Mouse (Mus musculus) midbrain, embryonic 11.5 days (tissue): ENCODE measurements around the gene Lhx1. TPM values are rescaled to one million over a fixed set of nuclear protein-coding genes. Genes with fewer than 3 reads are reported as not detected.

Source experiments
- ATAC-seq: fragments of 200-750 bp; cut with Nextera tagmentation; 2 replicates; pipeline ENCODE4 v1.8.0; 2017; ENCODE audit warnings: moderate TSS enrichment, moderate library complexity; ENCODE audit not compliant: low FRiP score
- DNase-seq: peaks from one replicate; pipeline ENCODE4 v3.0.0; 2015; ENCODE audit warnings: low spot score; ENCODE audit errors: missing footprints
- H3K27ac ChIP-seq: fragments of 300-500 bp; sonication (generic); 2 replicates; pipeline ENCODE4 v1.5.1; 2014; ENCODE audit warnings: low read depth, low read length
- H3K27me3 ChIP-seq: fragments of 300-500 bp; sonication (generic); 2 replicates; pipeline ENCODE4 v1.6.1; 2014; ENCODE audit warnings: mild to moderate bottlenecking, low read length, moderate library complexity, mixed read lengths; ENCODE audit not compliant: control insufficient read depth, insufficient read depth
- H3K36me3 ChIP-seq: fragments of 300-500 bp; sonication (generic); 2 replicates; pipeline ENCODE4 v1.6.1; 2014; ENCODE audit warnings: mild to moderate bottlenecking, low read length, moderate library complexity, mixed read lengths; ENCODE audit not compliant: control insufficient read depth, insufficient read depth
- H3K4me1 ChIP-seq: fragments of 300-500 bp; sonication (generic); 2 replicates; pipeline ENCODE4 v1.6.1; 2014; ENCODE audit warnings: low read length; ENCODE audit not compliant: control insufficient read depth, insufficient read depth
- H3K4me2 ChIP-seq: fragments of 300-500 bp; sonication (generic); 2 replicates; pipeline ENCODE4 v1.6.1; 2014; ENCODE audit warnings: mild to moderate bottlenecking, moderate library complexity
- H3K4me3 ChIP-seq: fragments of 300-500 bp; sonication (generic); 2 replicates; pipeline ENCODE4 v1.5.1; 2014; ENCODE audit warnings: low read depth, low read length
- H3K9ac ChIP-seq: fragments of 300-500 bp; sonication (generic); 2 replicates; pipeline ENCODE4 v1.6.1; 2014; ENCODE audit warnings: low read length
- H3K9me3 ChIP-seq: fragments of 300-500 bp; sonication (generic); 2 replicates; pipeline ENCODE4 v1.6.1; 2016; ENCODE audit warnings: low read length; ENCODE audit not compliant: control insufficient read depth
- WGBS: fragments of 180-500 bp; shearing (Covaris S2); extraction: QIAGEN DNeasy Blood & Tissue Kit; methylation state at CpG from one replicate; pipeline ENCODE4 v1.1.7; 2014; 5-methylcytosine and 5-hydroxymethylcytosine counted together
- polyA plus RNA-seq: library from polyadenylated mRNA; unstranded; fragments of >200 nt; fragmentation: Nextera tagmentation; extraction: Ambion mirVana; gene quantifications from 2 replicates; pipeline ENCODE4 v1.2.1, GENCODE M21; 2014

Gene Lhx1
- polyA plus RNA-seq, 1 experiment from 2014 or later: 32.8 TPM

- Histone ChIP-seq H3K9me3 (no peaks in the 10 kb centered on the region), H3K9ac (no peak overlapping the region), H3K4me1 (peaks cover 8% of the 10 kb centered on the region), H3K36me3 (no peaks in the 10 kb centered on the region), H3K4me2 (no peak overlapping the region), H3K27me3 (no peaks in the 10 kb centered on the region), H3K27ac (no peak overlapping the region), H3K4me3 (no peak overlapping the region)
- ATAC-seq (no peak), DNase-seq (no peak)
- 79% methylated on average over 3 of the region's 3 CpGs for WGBS
These were observed 44.9 kb downstream of the Lhx1 start for GRCm38 (mm10) chr11:84480451-84480850.

- peaks cover 5% of the 10 kb centered on the region for H3K4me1 ChIP-seq
- no peak for ATAC-seq
- H3K9ac ChIP-seq: no peak overlapping the region
- H3K9me3 ChIP-seq: no peaks in the 10 kb centered on the region
- no peak overlapping the region for H3K4me3 ChIP-seq
- no peak overlapping the region for H3K27ac ChIP-seq
- H3K27me3 ChIP-seq: no peaks in the 10 kb centered on the region
- 87% methylated on average over 2 of the region's 2 CpGs for WGBS
- DNase-seq: no peak
- no peaks in the 10 kb centered on the region for H3K36me3 ChIP-seq
- no peak overlapping the region for H3K4me2 ChIP-seq
These were observed 48.7 kb downstream of the Lhx1 start for GRCm38 (mm10) chr11:84476641-84477040.

- Histone ChIP-seq H3K4me2 (no peak overlapping the region), H3K36me3 (no peaks in the 10 kb centered on the region), H3K27ac (no peak overlapping the region), H3K9me3 (no peaks in the 10 kb centered on the region), H3K4me1 (no peaks in the 10 kb centered on the region), H3K27me3 (no peaks in the 10 kb centered on the region), H3K9ac (no peak overlapping the region), H3K4me3 (no peak overlapping the region)
- DNase-seq (no peak), ATAC-seq (no peak)
- WGBS: 91% methylated on average over 4 of the region's 4 CpGs
These were observed 49.3 kb downstream of the Lhx1 start for GRCm38 (mm10) chr11:84475991-84476390.

- H3K27ac ChIP-seq: no peak overlapping the region
- H3K9me3 ChIP-seq: no peaks in the 10 kb centered on the region
- ATAC-seq: no peak
- H3K4me2 ChIP-seq: no peak overlapping the region
- no peaks in the 10 kb centered on the region for H3K4me1 ChIP-seq
- no peak overlapping the region for H3K9ac ChIP-seq
- peaks cover 3% of the 10 kb centered on the region; the same call in 1 of the 2 replicates for H3K36me3 ChIP-seq
- H3K4me3 ChIP-seq: no peak overlapping the region
- 91% methylated on average over 4 of the region's 4 CpGs for WGBS
- H3K27me3 ChIP-seq: no peaks in the 10 kb centered on the region
- no peak for DNase-seq
These were observed 52.2 kb downstream of the Lhx1 start for GRCm38 (mm10) chr11:84473093-84473667.

Other genes starting within 250 kb of the Lhx1 start
- gene Aatf, start 12.0 kb downstream of the Lhx1 start, polyA plus RNA-seq: 54.8 and 63.8 TPM in 2 replicates